Mouse (Mus musculus) CH12.LX (cell line): ENCODE results near the gene Brd3.

Experiments
- CTCF ChIP-seq, 2 experiments: IDR thresholded peaks in 1 of 2; conservative IDR thresholded peaks in 1 of 2; 2 replicates each; pipeline ENCODE4 v1.5.1; 2011 to 2012; ENCODE audit warnings: low read depth in 2 of 2, low read length in 2 of 2, improper control_type of control experiment in 1 of 2, inconsistent platforms in 1 of 2, mild to moderate bottlenecking in 1 of 2, moderate library complexity in 1 of 2
- EP300 ChIP-seq: IDR thresholded peaks from 2 replicates; pipeline ENCODE4 v1.6.1; 2011; ENCODE audit warnings: low read length, improper control_type of control experiment
- HCFC1 ChIP-seq: IDR thresholded peaks from 2 replicates; pipeline ENCODE4 v1.6.1; 2012; ENCODE audit warnings: low read depth, mild to moderate bottlenecking, inconsistent platforms, low read length, improper control_type of control experiment
- MAFK ChIP-seq: IDR thresholded peaks from 2 replicates; pipeline ENCODE4 v1.6.1; 2011; ENCODE audit warnings: low read length, improper control_type of control experiment; ENCODE audit not compliant: insufficient replicate concordance
- MAZ ChIP-seq: IDR thresholded peaks from 2 replicates; pipeline ENCODE4 v1.6.1; 2012; ENCODE audit warnings: low read depth, mild to moderate bottlenecking, inconsistent platforms, low read length, improper control_type of control experiment, moderate library complexity
- POLR2AphosphoS2 ChIP-seq: IDR thresholded peaks from 2 replicates; pipeline ENCODE4 v1.6.1; 2011; ENCODE audit warnings: low read depth, low read length, improper control_type of control experiment
- RCOR1 ChIP-seq: conservative IDR thresholded peaks from 2 replicates; pipeline ENCODE4 v1.6.1; 2012; ENCODE audit warnings: low read depth, mild to moderate bottlenecking, inconsistent platforms, low read length, improper control_type of control experiment
- ZKSCAN1 ChIP-seq: IDR thresholded peaks from 2 replicates; pipeline ENCODE4 v1.6.1; 2012; ENCODE audit warnings: low read depth, inconsistent platforms, low read length, improper control_type of control experiment, borderline replicate concordance

GRCm38 (mm10) chr2:27421293-27422068, 86.0 kb downstream of the Brd3 start:
- no peak for TF ChIP-seq CTCF (conservative IDR thresholded peaks at IDR 0.05 in 1 of 2, IDR thresholded peaks at IDR 0.05 in 1 of 2; ENCODE audit: low read depth in 2 of 2, low read length in 2 of 2)
- TF ChIP-seq EP300: no peak
- TF ChIP-seq HCFC1: no peak
- no peak for TF ChIP-seq ZKSCAN1
- no peak for TF ChIP-seq POLR2AphosphoS2
- TF ChIP-seq RCOR1: no peak
- no peak for TF ChIP-seq MAZ
- TF ChIP-seq MAFK: no peak
